Mouse (Mus musculus) intestine, embryonic 16.5 days (tissue): ENCODE data around the gene St14. TPM values are rescaled to one million over a fixed set of nuclear protein-coding genes. Genes with fewer than 3 reads are reported as not detected.
"Not testable (repeated sequence)": the region's sequence is repeated elsewhere in the genome, so short reads cannot be mapped to it uniquely, and the experiment has no call there.

Source experiments
- ATAC-seq: fragments of 200-750 bp; cut with Nextera tagmentation; 2 replicates; pipeline ENCODE4 v1.8.0; 2017; ENCODE audit warnings: moderate TSS enrichment, moderate library complexity
- H3K27ac ChIP-seq: fragments of 300-500 bp; sonication (generic); 2 replicates; pipeline ENCODE4 v1.5.1; 2014; ENCODE audit warnings: mild to moderate bottlenecking, low read length
- H3K27me3 ChIP-seq: fragments of 300-500 bp; sonication (generic); replicated peaks from 2 replicates; pipeline ENCODE4 v1.6.1; 2014; ENCODE audit warnings: low read length, control low read depth, mixed read lengths; ENCODE audit not compliant: control insufficient read depth, insufficient read depth
- H3K36me3 ChIP-seq: fragments of 300-500 bp; sonication (generic); 2 replicates; pipeline ENCODE4 v1.6.1; 2014; ENCODE audit warnings: low read length, control low read depth; ENCODE audit not compliant: control insufficient read depth, insufficient read depth
- H3K4me1 ChIP-seq: fragments of 300-500 bp; sonication (generic); 2 replicates; pipeline ENCODE4 v1.6.1; 2014; ENCODE audit warnings: low read length, control low read depth, mixed read lengths; ENCODE audit not compliant: control insufficient read depth, insufficient read depth
- H3K4me2 ChIP-seq: fragments of 300-500 bp; sonication (generic); 2 replicates; pipeline ENCODE4 v1.6.1; 2014; ENCODE audit warnings: low read depth, low read length, control low read depth
- H3K4me3 ChIP-seq: fragments of 300-500 bp; sonication (generic); 2 replicates; pipeline ENCODE4 v1.5.1; 2014; ENCODE audit warnings: mild to moderate bottlenecking, low read length
- H3K9ac ChIP-seq: fragments of 300-500 bp; sonication (generic); 2 replicates; pipeline ENCODE4 v1.6.1; 2014; ENCODE audit warnings: low read depth, low read length
- H3K9me3 ChIP-seq: fragments of 300-500 bp; sonication (generic); 2 replicates; pipeline ENCODE4 v1.6.1; 2016; ENCODE audit warnings: low read length, control low read depth; ENCODE audit not compliant: control insufficient read depth
- WGBS: fragments of 180-500 bp; shearing (Covaris S2); extraction: QIAGEN DNeasy Blood & Tissue Kit; methylation state at CpG from one replicate; pipeline ENCODE4 v1.1.7; 2014; 5-methylcytosine and 5-hydroxymethylcytosine counted together
- polyA plus RNA-seq: library from polyadenylated mRNA; unstranded; fragments of >200 nt; fragmentation: Nextera tagmentation; extraction: Ambion mirVana; gene quantifications from 2 replicates; pipeline ENCODE4 v1.2.1, GENCODE M21; 2015

The St14 gene
- polyA plus RNA-seq, 1 experiment from 2014 or later: 91.4 TPM

GRCm38 (mm10) chr9:31074836-31075235 lies 56.8 kb downstream of the St14 start:
- no peaks in the 10 kb centered on the region for H3K9me3 ChIP-seq
- no peaks in the 10 kb centered on the region for H3K4me1 ChIP-seq
- 81% methylated on average over 10 of the region's 10 CpGs for WGBS
- no peaks in the 10 kb centered on the region for H3K36me3 ChIP-seq
- ATAC-seq: no peak
- no peak overlapping the region for H3K9ac ChIP-seq
- H3K4me3 ChIP-seq: no peak overlapping the region
- H3K27ac ChIP-seq: no peak overlapping the region
- no peaks in the 10 kb centered on the region for H3K27me3 ChIP-seq
- no peak overlapping the region for H3K4me2 ChIP-seq

GRCm38 (mm10) chr9:31073797-31074196 lies 57.9 kb downstream of the St14 start:
- no peak for ATAC-seq
- WGBS: 86% methylated on average over 7 of the region's 7 CpGs
- no peaks in the 10 kb centered on the region for H3K4me1 ChIP-seq

DNA sequence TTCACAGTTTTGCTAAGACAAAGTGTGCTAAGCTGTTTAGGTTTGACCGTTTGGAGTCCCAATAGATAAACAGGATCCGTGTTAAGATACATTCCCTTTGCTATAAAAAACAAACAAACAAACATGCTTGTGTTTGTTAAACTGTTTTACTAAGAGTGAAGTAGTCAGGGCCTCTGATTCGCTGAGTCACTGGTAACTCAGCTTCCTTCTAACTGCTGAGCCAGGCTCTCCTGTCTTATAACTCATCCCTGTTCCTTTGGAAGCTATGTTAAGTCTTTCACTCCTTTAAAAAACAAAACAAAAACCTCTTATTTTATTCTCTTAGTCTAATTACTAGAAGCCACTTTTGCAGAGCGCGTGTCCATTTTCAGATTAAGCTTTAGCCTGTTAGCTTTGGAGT lies 59.4 kb downstream of the St14 start:
- Histone ChIP-seq H3K4me2 (no peak overlapping the region), H3K9ac (no peak overlapping the region), H3K27ac (no peak overlapping the region), H3K4me3 (no peak overlapping the region), H3K9me3 (no peaks in the 10 kb centered on the region), H3K36me3 (no peaks in the 10 kb centered on the region), H3K27me3 (no peaks in the 10 kb centered on the region), H3K4me1 (no peaks in the 10 kb centered on the region)
- no peak for ATAC-seq
- 81% methylated on average over 5 of the region's 5 CpGs for WGBS

More at GRCm38 (mm10) chr9:31073797-31074196, 57.9 kb downstream of the St14 start:
- Histone ChIP-seq H3K27me3 (no peaks in the 10 kb centered on the region), H3K36me3 (no peaks in the 10 kb centered on the region), H3K4me3 (no peak overlapping the region), H3K4me2 (no peak overlapping the region), H3K9ac (no peak overlapping the region), H3K27ac (no peak overlapping the region), H3K9me3 (no peaks in the 10 kb centered on the region)

GRCm38 (mm10) chr9:31070706-31071105 lies 60.9 kb downstream of the St14 start:
- Histone ChIP-seq H3K4me2 (no peak overlapping the region), H3K4me1 (no peaks in the 10 kb centered on the region), H3K4me3 (no peak overlapping the region), H3K9me3 (no peaks in the 10 kb centered on the region), H3K27me3 (no peaks in the 10 kb centered on the region), H3K27ac (no peak overlapping the region), H3K36me3 (peaks cover 3% of the 10 kb centered on the region; the same call in 1 of the 2 replicates), H3K9ac (no peak overlapping the region)
- ATAC-seq: no peak
- WGBS: 90% methylated on average over 8 of the region's 8 CpGs

- WGBS: 57% methylated on average over 2 of the region's 2 CpGs
These were observed 72.9 kb downstream of the St14 start for GRCm38 (mm10) chr9:31058723-31059122.

GRCm38 (mm10) chr9:31051509-31051908 lies 80.1 kb downstream of the St14 start:
- 98% methylated on average over 6 of the region's 6 CpGs for WGBS
- not testable (repeated sequence) for H3K27ac ChIP-seq

More at GRCm38 (mm10) chr9:31058723-31059122, 72.9 kb downstream of the St14 start:
- H3K27me3 ChIP-seq: no peaks in the 10 kb centered on the region
- H3K9me3 ChIP-seq: no peaks in the 10 kb centered on the region
- no peak for ATAC-seq
- peaks cover 2% of the 10 kb centered on the region; the same call in 1 of the 2 replicates for H3K36me3 ChIP-seq
- no peak overlapping the region for H3K27ac ChIP-seq
- H3K4me3 ChIP-seq: no peak overlapping the region
- H3K4me2 ChIP-seq: no peak overlapping the region
- no peaks in the 10 kb centered on the region for H3K4me1 ChIP-seq
- no peak overlapping the region for H3K9ac ChIP-seq

DNA sequence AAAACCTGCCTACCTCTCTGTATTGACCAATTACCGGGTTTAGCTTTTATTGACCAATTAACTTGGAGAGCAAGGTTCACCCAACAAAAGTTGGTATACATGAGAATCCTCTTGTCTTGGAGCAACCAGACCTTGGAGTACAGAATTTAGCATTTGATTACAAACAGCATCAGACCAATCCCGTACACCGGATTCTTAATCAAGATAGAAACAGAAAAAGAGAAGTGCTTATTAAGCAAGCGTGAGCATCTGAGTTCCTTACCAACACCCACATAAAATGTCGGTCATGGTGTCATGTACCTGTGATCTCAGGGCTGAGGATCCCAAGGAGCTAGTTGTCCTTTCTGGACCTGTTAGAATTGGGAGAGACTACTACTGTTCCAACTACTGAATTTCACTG lies 81.4 kb downstream of the St14 start:
- H3K9me3 ChIP-seq: no peaks in the 10 kb centered on the region
- no peak overlapping the region for H3K4me2 ChIP-seq
- ATAC-seq: no peak
- H3K4me3 ChIP-seq: no peak overlapping the region
- no peak overlapping the region for H3K27ac ChIP-seq
- H3K9ac ChIP-seq: no peak overlapping the region
- 94% methylated on average over 5 of the region's 5 CpGs for WGBS
- H3K27me3 ChIP-seq: no peaks in the 10 kb centered on the region
- no peaks in the 10 kb centered on the region for H3K4me1 ChIP-seq
- H3K36me3 ChIP-seq: peaks cover 2% of the 10 kb centered on the region; the same call in 1 of the 2 replicates

More at GRCm38 (mm10) chr9:31051509-31051908, 80.1 kb downstream of the St14 start:
- ATAC-seq, H3K4me2 ChIP-seq, H3K27me3 ChIP-seq, H3K9ac ChIP-seq, H3K4me1 ChIP-seq, H3K36me3 ChIP-seq, H3K4me3 ChIP-seq, H3K9me3 ChIP-seq: not testable (repeated sequence)

Other genes with a start within 250 kb of the St14 start
- gene Adamts15, start 209.4 kb downstream of the St14 start, polyA plus RNA-seq: 3.8 TPM in 2 replicates
- 6.8 and 7.9 TPM in 2 replicates for gene Adamts8, start 189.3 kb downstream of the St14 start, polyA plus RNA-seq
- gene Zbtb44, start 101.2 kb downstream of the St14 start, polyA plus RNA-seq: 5.6 and 6.2 TPM in 2 replicates
- 203 and 204 TPM in 2 replicates for gene Aplp2, start 80.0 kb upstream of the St14 start, polyA plus RNA-seq
- 3.5 and 4.2 TPM in 2 replicates for gene Prdm10, start 148.7 kb upstream of the St14 start, polyA plus RNA-seq